Mouse (Mus musculus) lung, adult 2 months (tissue): Measurements from ENCODE around the gene Gdf7. TPM values are rescaled to one million over a fixed set of nuclear protein-coding genes. Genes with fewer than 3 reads are reported as not detected.

Experiments used
- DNase-seq: peaks from one replicate; pipeline ENCODE4 v3.0.0; 2022
- H3K4me1 ChIP-seq: fragments of 200-500 bp; 2 replicates; pipeline ENCODE4 v1.6.1; 2011; ENCODE audit warnings: low read length; ENCODE audit not compliant: control insufficient read depth, insufficient read depth
- H3K4me3 ChIP-seq: fragments of 200-500 bp; replicated peaks from 2 replicates; pipeline ENCODE3; 2011; ENCODE audit warnings: low read depth, mild to moderate bottlenecking, control low read depth, low read length; ENCODE audit errors: extremely low read depth
- CTCF ChIP-seq: fragments of 200-500 bp; IDR thresholded peaks from 2 replicates; pipeline ENCODE4 v1.5.1; 2011; ENCODE audit warnings: mild to moderate bottlenecking, low read length, control low read depth; ENCODE audit not compliant: insufficient read depth
- POLR2A ChIP-seq: fragments of 200-500 bp; IDR thresholded peaks from 2 replicates; pipeline ENCODE4 v1.6.1; 2011; ENCODE audit warnings: low read depth, mild to moderate bottlenecking, control low read depth, low read length, borderline replicate concordance; ENCODE audit errors: extremely low read depth
- WGBS: fragments of 180-500 bp; shearing (Covaris S2); methylation state at CpG from one replicate; pipeline ENCODE4 v1.1.7; 2018; 5-methylcytosine and 5-hydroxymethylcytosine counted together
- polyA plus RNA-seq: library from polyadenylated mRNA; depleted of rRNA; stranded (reverse); fragments of >200 nt; gene quantifications from 2 replicates; pipeline ENCODE4 v1.2.3, GENCODE M21; 2012; rRNA removed

Gene Gdf7
- polyA plus RNA-seq, 1 experiment, result 0.24 TPM

DNA sequence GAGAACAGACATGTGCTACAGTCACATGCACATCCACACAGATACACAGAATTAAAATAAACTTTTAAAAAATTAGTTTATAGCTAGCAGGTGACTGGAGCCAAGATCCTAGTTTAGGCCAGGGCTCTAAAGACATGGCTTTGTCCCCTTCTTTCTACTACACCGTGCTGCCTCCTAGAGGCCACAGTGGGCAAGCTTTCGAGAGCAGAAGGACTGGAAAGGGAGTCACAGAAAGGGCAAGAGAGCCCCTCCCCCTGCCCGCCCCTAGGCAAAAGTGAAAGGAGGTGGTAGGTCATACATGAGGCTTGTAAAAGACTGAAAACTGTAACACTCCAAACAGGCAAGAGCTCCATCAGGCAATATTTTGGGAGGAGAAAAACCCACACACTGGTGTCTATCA lies 13.8 kb downstream of the Gdf7 start:
- H3K4me1 ChIP-seq, result no peaks in the 10 kb centered on the region
- WGBS, result 59% methylated on average over 3 of the region's 3 CpGs
- TF ChIP-seq CTCF (peak; percentile 25; the same call in 1 of the 2 replicates), POLR2A (no peak)
- DNase-seq, result no peak
- H3K4me3 ChIP-seq, result no peak overlapping the region

DNA sequence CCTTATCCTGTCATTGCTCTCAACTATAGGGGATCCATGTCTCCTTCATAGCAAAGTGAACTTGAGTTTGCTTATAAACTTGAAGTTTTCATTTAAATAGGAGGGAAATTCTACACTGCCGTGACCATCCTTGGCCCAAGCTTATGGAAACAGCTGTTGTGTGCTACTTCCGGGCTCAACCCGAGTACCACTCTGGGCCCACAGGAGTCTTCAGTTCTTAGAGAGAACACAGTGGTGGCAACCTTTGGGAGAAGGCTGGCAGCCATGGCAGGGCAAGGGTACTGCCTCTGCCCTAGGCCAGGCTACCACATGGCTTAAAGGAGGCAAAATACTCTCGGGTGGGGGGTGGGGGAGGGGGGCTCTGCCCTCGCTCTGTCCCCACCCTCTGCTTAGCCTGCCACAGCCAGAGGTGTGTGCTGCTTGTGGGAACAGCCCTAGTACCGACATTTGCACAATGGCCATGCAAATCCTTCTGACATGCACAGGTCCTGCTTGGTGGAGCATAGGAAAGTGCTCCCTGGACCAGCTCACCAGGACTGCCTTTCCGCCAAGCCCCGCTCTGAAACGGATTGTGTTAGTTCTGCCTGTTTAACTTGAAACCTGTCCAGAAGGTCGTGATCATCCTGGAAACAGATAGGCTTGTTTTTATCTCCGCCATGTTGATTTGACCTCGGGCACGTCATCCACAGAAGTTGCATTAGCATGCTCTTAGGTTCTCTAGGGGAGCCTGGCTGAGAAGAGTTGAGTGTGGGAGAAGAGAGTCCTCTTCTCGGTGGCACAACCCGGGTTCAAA lies 20.3 kb downstream of the Gdf7 start:
- 85% methylated on average over 15 of the region's 15 CpGs for WGBS
- no peak overlapping the region for H3K4me3 ChIP-seq
- no peak for DNase-seq
- TF ChIP-seq CTCF (no peak), POLR2A (no peak)
- H3K4me1 ChIP-seq, result no peaks in the 10 kb centered on the region

DNA sequence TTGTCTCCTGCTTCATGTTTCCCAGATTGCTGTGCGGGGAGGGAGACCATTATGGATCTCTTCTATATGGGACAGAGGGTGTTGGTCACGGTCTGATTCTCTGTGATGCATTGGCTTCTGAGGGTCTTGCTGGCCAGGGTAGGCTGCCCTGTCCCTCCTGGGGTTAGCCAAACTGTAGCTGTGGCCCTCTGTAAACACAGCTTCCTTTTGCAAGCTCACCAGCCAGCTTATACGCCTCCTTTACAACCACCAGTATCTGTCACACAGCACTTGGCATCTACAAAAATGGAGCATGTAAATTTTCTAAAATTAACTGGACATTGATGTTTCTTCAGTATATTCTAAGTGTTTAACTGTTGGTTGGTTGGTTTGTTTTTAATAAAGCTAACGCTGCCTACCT lies 26.3 kb downstream of the Gdf7 start:
- Histone ChIP-seq H3K4me1 (peaks cover 2% of the 10 kb centered on the region; the same call in 1 of the 2 replicates), H3K4me3 (no peak overlapping the region)
- no peak for DNase-seq
- TF ChIP-seq POLR2A, result no peak
- TF ChIP-seq CTCF, result no peak
- WGBS, result 80% methylated on average over 4 of the region's 4 CpGs

- WGBS, result 69% methylated on average over 6 of the region's 6 CpGs
- TF ChIP-seq POLR2A (no peak), CTCF (no peak)
- peaks cover 2% of the 10 kb centered on the region; the same call in 1 of the 2 replicates for H3K4me1 ChIP-seq
- no peak for DNase-seq
- no peak overlapping the region for H3K4me3 ChIP-seq
Observed at GRCm38 (mm10) chr12:8273471-8274171, 28.1 kb downstream of the Gdf7 start.

DNA sequence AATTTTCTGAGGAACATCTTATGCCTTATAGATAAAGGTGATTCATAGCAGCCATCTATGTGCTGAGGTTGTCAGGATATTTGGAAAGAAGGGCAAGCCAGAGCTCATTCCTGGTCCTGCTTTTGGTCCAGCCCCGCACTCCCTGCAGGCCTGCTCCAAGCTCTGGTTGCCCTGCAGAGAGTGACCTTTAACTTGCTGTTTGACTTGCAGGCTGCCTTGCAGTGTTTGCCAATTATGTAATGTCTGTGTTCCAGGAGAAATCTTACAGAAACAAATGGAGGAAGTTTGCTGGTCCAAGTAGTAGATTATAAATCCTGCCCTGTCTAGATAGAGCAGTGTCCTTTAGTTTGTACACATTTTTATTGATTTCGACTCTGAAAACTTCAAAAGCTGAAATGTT lies 30.3 kb downstream of the Gdf7 start:
- H3K4me1 ChIP-seq, result peaks cover 2% of the 10 kb centered on the region; the same call in 1 of the 2 replicates
- DNase-seq, result no peak
- WGBS, result 44% methylated on average over 2 of the region's 2 CpGs
- no peak overlapping the region for H3K4me3 ChIP-seq
- TF ChIP-seq POLR2A, result no peak
- TF ChIP-seq CTCF, result no peak

DNA sequence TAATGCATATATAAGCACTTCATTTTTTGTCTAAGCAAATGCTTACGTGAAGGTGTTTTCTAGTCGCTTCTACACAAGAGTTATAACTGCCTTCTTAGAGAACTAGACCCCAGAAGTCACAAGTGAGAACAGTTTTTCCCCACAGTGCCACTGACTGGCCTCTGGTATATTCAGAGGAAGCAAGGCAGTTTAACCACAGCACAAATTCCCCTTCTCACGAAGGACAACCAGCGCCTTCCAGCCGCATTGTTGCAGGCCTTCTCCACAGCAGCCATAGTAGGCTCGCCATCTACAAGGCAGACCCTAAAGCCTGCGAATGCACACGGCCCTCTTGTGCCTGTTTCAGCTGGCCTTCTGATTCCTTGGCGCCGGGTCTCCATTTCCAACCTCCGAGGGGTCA lies 32.1 kb downstream of the Gdf7 start:
- Histone ChIP-seq H3K4me1 (peaks cover 2% of the 10 kb centered on the region; the same call in 1 of the 2 replicates), H3K4me3 (no peak overlapping the region)
- WGBS, result 89% methylated on average over 11 of the region's 11 CpGs
- DNase-seq, result no peak
- TF ChIP-seq POLR2A, result no peak
- no peak for TF ChIP-seq CTCF

GRCm38 (mm10) chr12:8266311-8266710 lies 35.4 kb downstream of the Gdf7 start:
- 87% methylated on average over 7 of the region's 7 CpGs for WGBS

GRCm38 (mm10) chr12:8260297-8260696 lies 41.5 kb downstream of the Gdf7 start:
- TF ChIP-seq POLR2A (no peak), CTCF (no peak)
- DNase-seq, result no peak
- Histone ChIP-seq H3K4me1 (no peaks in the 10 kb centered on the region; the same call in 1 of the 2 replicates), H3K4me3 (no peak overlapping the region)
- WGBS, result 27% methylated on average over 2 of the region's 2 CpGs

More at GRCm38 (mm10) chr12:8266311-8266710, 35.4 kb downstream of the Gdf7 start:
- DNase-seq, result no peak
- peaks cover under 1% of the 10 kb centered on the region for H3K4me1 ChIP-seq
- TF ChIP-seq POLR2A (no peak), CTCF (no peak)
- no peak overlapping the region for H3K4me3 ChIP-seq

Other genes starting within 250 kb of the Gdf7 start
- 19.6 and 33.1 TPM in 2 replicates for gene Ldah, start 93.8 kb downstream of the Gdf7 start, polyA plus RNA-seq
- gene Hs1bp3, start 11.5 kb upstream of the Gdf7 start, polyA plus RNA-seq, result 21.7 and 25.8 TPM in 2 replicates
- gene Rhob, start 198.1 kb upstream of the Gdf7 start, polyA plus RNA-seq, result 324 and 526 TPM in 2 replicates